Mouse (Mus musculus): Measurements from ENCODE around the gene Chd2.

- TF ChIP-seq CTCF (IDR thresholded peaks at IDR 0.05; ENCODE audit: low read depth, low read length) (no peak), EP300 (IDR thresholded peaks at IDR 0.05; ENCODE audit: insufficient read depth, low read depth, low read length) (no peak)
Measured at GRCm38 (mm10) chr7:73559853-73560190, 18.2 kb upstream of the Chd2 start.

Data from ES-Bruce4 (cell line).